Mouse (Mus musculus): ENCODE data around the gene Slc35f2.

Gene Slc35f2

GRCm38 (mm10) chr9:53825318-53825717 lies 54.0 kb downstream of the Slc35f2 start:
- DNase-seq (ENCODE audit: extremely low read depth, low read depth) = peak; percentile 14

GRCm38 (mm10) chr9:53829081-53829865 lies 57.9 kb downstream of the Slc35f2 start:
- DNase-seq (ENCODE audit: extremely low read depth, low read depth) = peak; percentile 26

- DNase-seq (ENCODE audit: extremely low read depth, low read depth) = no peak
Measured at GRCm38 (mm10) chr9:53829866-53830209, 58.5 kb downstream of the Slc35f2 start.

- no peak for DNase-seq (ENCODE audit: extremely low read depth, low read depth)
Measured at GRCm38 (mm10) chr9:53835039-53835438, 63.7 kb downstream of the Slc35f2 start.

GRCm38 (mm10) chr9:53835976-53836375 lies 64.6 kb downstream of the Slc35f2 start:
- no peak for DNase-seq (ENCODE audit: extremely low read depth, low read depth)

- no peak for DNase-seq (ENCODE audit: extremely low read depth, low read depth)
Measured at GRCm38 (mm10) chr9:53838816-53839215, 67.5 kb downstream of the Slc35f2 start.

GRCm38 (mm10) chr9:53848548-53848947 lies 77.2 kb downstream of the Slc35f2 start:
- DNase-seq (ENCODE audit: extremely low read depth, low read depth) = no peak

GRCm38 (mm10) chr9:53849864-53850263 lies 78.5 kb downstream of the Slc35f2 start, which contains the start of gene Sln:
TSS of gene Sln (plus strand) at chr9:53850164.
- no peak for DNase-seq (ENCODE audit: extremely low read depth, low read depth)

- no peak for DNase-seq (ENCODE audit: extremely low read depth, low read depth)
Measured at GRCm38 (mm10) chr9:53852158-53852557, 80.8 kb downstream of the Slc35f2 start.

- DNase-seq (ENCODE audit: extremely low read depth, low read depth) = no peak
Measured at GRCm38 (mm10) chr9:53853672-53854071, 82.3 kb downstream of the Slc35f2 start.

GRCm38 (mm10) chr9:53854525-53854924 lies 83.2 kb downstream of the Slc35f2 start:
- DNase-seq (ENCODE audit: extremely low read depth, low read depth) = no peak

- DNase-seq (ENCODE audit: extremely low read depth, low read depth) = no peak
Measured at GRCm38 (mm10) chr9:53857864-53858263, 86.5 kb downstream of the Slc35f2 start.
